Mouse (Mus musculus) brain, embryonic 18.5 days (tissue): Measurements from ENCODE around the gene C330007P06Rik.
"Not testable (repeated sequence)": the region's sequence is repeated elsewhere in the genome, so short reads cannot be mapped to it uniquely, and the experiment has no call there.

Experiments used
- DNase-seq: peaks from one replicate; pipeline ENCODE4 v3.0.0-alpha.2; 2012; ENCODE audit warnings: low read depth, low spot score

Gene C330007P06Rik

DNA sequence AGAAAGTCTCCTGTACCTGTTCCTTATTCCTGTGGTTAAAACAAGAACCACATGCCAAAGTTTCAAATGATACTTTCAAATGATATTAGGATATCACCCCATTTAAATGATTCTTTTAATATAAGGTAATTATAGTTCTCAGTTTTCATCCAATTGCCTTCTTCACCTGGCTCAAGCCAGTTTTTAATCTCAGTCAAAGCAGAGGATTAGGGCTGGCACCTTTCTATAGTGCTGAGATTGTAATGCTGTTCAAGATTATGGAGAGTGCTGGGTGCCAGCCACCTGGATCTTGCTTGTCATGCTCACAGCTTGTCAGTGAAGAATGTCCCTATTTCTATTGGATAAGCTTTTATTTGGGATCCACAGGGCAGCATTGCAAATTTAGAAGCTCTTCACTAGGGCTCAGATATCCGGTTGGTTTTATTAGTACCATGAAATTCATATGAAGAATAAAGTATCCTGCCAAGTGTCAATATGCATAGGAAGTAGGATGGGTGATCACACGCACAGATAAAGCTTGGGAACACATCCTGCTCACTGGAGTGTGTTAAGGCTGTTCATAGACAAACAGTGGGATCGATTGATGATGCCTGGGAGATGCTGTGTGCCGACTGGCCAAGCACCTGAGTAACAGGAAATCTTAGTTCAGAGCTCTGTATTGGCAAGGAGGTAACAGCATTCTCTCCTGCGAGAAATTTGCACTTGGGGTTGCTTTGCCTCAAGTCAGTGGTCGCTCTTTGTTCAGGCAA lies 74.6 kb downstream of the C330007P06Rik start:
- DNase-seq = no peak

DNA sequence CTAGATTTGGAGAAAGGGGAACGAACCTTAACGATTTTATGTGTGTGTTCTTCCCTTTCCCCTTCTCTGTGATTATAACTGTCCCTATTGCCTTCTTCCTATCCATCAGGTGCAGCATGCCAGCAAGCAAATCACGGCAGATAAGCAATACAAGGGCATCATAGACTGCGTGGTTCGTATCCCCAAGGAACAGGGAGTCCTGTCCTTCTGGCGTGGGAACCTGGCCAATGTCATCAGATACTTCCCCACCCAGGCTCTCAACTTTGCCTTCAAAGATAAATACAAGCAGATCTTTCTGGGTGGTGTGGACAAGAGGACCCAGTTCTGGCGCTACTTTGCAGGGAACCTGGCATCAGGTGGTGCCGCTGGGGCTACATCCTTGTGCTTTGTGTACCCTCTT lies 77.2 kb downstream of the C330007P06Rik start:
- DNase-seq = not testable (repeated sequence)

DNA sequence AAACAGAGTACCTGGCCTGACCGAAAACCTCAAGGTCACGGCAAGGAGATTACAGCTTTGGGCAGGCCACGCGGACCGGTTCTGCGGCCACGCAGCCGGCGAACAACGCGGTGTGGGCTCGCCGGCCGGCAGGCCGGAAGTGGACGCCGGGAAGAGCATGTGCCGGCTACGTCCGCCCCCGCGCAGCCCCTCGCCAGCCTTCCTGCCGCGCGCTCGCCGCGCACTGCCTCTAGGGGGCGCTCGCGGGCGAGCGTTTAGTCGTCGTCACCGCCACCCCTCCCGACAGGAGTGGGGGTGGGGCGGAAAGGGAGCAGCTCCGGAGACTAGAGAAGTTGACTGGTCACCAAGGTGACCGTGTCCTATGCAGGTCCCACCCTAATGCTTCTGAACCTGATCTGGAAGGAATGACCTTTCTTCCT lies 77.7 kb downstream of the C330007P06Rik start:
- DNase-seq = no peak

DNA sequence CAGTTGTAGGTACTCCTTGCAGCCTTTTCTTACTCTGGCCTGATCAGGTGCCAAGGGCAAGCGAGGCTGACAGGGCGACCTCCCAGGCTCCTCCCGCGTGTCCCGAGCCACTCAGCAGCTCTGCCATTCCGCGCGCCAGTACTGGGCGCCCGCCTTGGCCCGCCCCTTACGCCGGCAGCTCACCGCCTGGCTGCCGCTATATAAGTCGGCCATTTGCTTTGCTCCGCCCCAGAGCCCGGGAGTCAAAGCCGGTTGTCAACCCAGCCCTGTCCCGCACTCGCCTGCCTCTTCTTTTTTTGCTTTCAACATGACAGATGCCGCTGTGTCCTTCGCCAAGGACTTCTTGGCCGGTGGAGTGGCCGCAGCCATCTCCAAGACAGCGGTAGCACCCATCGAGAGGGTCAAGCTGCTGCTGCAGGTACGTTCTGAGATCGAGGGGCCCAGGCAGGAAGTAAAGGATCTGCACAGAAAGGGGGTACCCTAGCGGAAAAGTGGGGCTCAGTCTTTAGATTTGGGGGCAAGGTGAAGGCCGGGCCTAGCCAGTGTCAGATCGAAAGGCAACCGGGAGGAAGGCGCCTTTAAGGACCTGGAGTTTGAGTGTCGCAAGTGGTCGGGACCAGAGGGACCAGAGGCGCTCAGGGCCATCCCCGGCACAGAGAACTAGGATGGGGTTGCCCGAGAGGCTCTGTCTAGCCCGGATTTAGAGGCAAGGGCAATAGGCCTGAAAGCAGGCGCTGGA lies 78.3 kb downstream of the C330007P06Rik start, which contains the start of gene Slc25a5:
Gene Slc25a5 (plus strand): TSS at position 228 of the 739 bp plus-strand sequence.
- DNase-seq = no peak

DNA sequence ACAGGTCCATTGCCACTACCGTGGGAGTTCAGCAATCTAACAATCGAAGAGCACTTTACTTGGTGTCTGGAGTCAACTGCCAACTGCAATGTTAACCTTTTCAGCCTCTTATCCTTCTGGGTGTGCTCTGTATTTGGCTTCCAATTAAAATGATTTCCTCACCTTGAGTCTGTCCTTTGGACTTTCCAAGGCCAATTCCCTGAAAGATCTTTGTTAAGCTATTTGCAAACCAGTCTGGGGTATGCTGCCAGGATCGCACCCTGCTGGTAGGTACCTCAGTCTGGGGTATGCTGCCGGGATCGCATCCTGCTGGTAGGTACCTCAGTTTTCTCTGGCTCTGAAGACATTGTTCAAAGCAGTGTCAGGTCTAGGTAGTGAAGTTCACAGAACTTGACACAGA lies 79.3 kb downstream of the C330007P06Rik start:
- no peak for DNase-seq

DNA sequence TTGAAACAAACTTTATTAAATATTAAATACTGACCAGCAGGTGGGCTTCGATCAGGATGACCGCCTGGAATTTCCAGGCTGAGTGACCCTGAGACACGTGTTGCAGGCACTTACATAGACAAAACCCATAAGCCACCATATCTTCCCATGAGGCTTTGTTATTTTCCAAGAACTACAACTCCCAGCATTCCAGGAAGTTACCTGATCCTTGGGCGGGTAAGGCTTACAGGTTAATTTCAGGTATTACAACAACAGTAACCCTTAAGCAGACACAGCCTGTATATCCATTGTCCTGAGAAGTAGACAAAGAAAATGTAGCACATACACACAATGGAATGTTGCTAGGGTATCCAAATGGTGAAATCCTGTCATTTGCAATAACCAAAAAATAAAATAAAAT lies 84.6 kb downstream of the C330007P06Rik start:
- no peak for DNase-seq

DNA sequence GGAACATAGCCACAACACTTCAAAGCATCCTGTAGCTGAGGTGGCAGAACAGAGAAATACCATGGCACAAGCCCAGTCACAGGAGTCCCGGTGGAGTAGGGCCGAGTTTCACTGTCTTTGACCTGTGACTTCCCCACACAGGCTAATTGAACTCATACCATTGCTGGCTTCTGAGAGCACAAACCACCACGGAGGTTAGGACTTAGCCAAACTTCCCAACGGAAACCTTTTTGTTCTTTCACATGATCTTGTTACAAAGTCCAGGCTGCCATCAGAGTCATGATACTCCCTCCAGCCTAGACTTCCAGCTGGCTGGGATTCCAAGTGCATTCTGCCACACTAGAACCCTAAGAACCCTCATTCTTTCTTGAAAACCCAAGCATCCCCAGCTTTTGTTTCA lies 96.2 kb downstream of the C330007P06Rik start:
- DNase-seq = no peak

DNA sequence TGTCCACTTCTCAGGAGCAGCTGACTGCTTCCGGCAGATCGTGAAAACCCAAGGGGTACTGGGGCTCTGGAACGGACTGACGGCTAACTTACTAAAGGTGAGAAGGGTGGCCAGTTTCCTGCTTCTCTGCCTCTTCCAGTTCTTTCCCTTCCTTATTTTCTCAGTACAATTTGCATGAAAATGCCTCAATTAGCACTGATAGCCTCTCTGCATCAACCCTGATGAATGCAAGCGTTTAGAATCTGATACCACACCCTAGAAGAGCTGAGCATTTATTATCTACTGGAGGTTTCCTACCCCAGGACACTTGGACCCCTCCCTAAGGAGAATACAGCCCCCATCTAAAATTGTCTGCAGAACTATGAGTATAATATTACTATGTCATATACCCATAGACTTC lies 98.4 kb downstream of the C330007P06Rik start:
- no peak for DNase-seq
